Mouse (Mus musculus): ENCODE results near the gene Ccdc157.
"Not testable (repeated sequence)": the region's sequence is repeated elsewhere in the genome, so short reads cannot be mapped to it uniquely, and the experiment has no call there.

Ccdc157 gene

GRCm38 (mm10) chr11:4133450-4133849 lies 26.6 kb downstream of the Ccdc157 start:
- DNase-seq (ENCODE audit: low spot score in 2 of 2), result no peak

GRCm38 (mm10) chr11:4128461-4128860 lies 31.6 kb downstream of the Ccdc157 start:
- DNase-seq (ENCODE audit: low spot score in 2 of 2), result not testable (repeated sequence)

GRCm38 (mm10) chr11:4127059-4127458 lies 33.0 kb downstream of the Ccdc157 start:
- no peak for DNase-seq (ENCODE audit: low spot score in 2 of 2)

- peak in 1 of 2 experiments; percentile 40 for DNase-seq (ENCODE audit: low spot score in 2 of 2)
These were observed 36.2 kb downstream of the Ccdc157 start for GRCm38 (mm10) chr11:4123922-4124321.

- no peak for DNase-seq (ENCODE audit: low spot score in 2 of 2)
These were observed 37.1 kb downstream of the Ccdc157 start, which contains the start of gene Sec14l2 for GRCm38 (mm10) chr11:4122742-4123579. Gene Sec14l2 (minus strand): TSS chr11:4123415.

- DNase-seq (ENCODE audit: low spot score in 2 of 2), result no peak
These were observed 37.9 kb downstream of the Ccdc157 start for GRCm38 (mm10) chr11:4122226-4122625.

GRCm38 (mm10) chr11:4121691-4122090 lies 38.4 kb downstream of the Ccdc157 start:
- no peak for DNase-seq (ENCODE audit: low spot score in 2 of 2)

GRCm38 (mm10) chr11:4119635-4120034 lies 40.5 kb downstream of the Ccdc157 start:
- DNase-seq (ENCODE audit: low spot score in 2 of 2), result no peak

- peak; percentile 80 for DNase-seq (ENCODE audit: low spot score in 2 of 2)
These were observed 41.8 kb downstream of the Ccdc157 start for GRCm38 (mm10) chr11:4118081-4118921.

- no peak for DNase-seq (ENCODE audit: low spot score in 2 of 2)
These were observed 42.6 kb downstream of the Ccdc157 start for GRCm38 (mm10) chr11:4117372-4118071.

GRCm38 (mm10) chr11:4116458-4117141 lies 43.5 kb downstream of the Ccdc157 start:
- DNase-seq (ENCODE audit: low spot score in 2 of 2), result no peak

GRCm38 (mm10) chr11:4115407-4115806 lies 44.7 kb downstream of the Ccdc157 start:
- DNase-seq (ENCODE audit: low spot score in 2 of 2), result no peak

- not testable (repeated sequence) for DNase-seq (ENCODE audit: low spot score in 2 of 2)
These were observed 45.6 kb downstream of the Ccdc157 start for GRCm38 (mm10) chr11:4114541-4114940.

GRCm38 (mm10) chr11:4113970-4114369 lies 46.1 kb downstream of the Ccdc157 start:
- no peak for DNase-seq (ENCODE audit: low spot score in 2 of 2)

- no peak for DNase-seq (ENCODE audit: low spot score in 2 of 2)
These were observed 46.6 kb downstream of the Ccdc157 start for GRCm38 (mm10) chr11:4113496-4113895.

- no peak for DNase-seq (ENCODE audit: low spot score in 2 of 2)
These were observed 47.2 kb downstream of the Ccdc157 start for GRCm38 (mm10) chr11:4112861-4113260.

GRCm38 (mm10) chr11:4112033-4112432 lies 48.1 kb downstream of the Ccdc157 start:
- no peak for DNase-seq (ENCODE audit: low spot score in 2 of 2)

GRCm38 (mm10) chr11:4108691-4109090 lies 51.4 kb downstream of the Ccdc157 start:
- DNase-seq (ENCODE audit: low spot score in 2 of 2), result no peak

- not testable (repeated sequence) for DNase-seq (ENCODE audit: low spot score in 2 of 2)
These were observed 52.2 kb downstream of the Ccdc157 start for GRCm38 (mm10) chr11:4107901-4108300.

GRCm38 (mm10) chr11:4105444-4105843 lies 54.6 kb downstream of the Ccdc157 start:
- peak in 1 of 2 experiments; percentile 77 for DNase-seq (ENCODE audit: low spot score in 2 of 2)

- DNase-seq (ENCODE audit: low spot score in 2 of 2), result no peak
These were observed 55.1 kb downstream of the Ccdc157 start for GRCm38 (mm10) chr11:4104989-4105388.

Data from frontal cortex, postnatal 36 days (tissue).